29 mouse cellular contexts compared by ENCODE assay signal in the genomic region with DNA sequence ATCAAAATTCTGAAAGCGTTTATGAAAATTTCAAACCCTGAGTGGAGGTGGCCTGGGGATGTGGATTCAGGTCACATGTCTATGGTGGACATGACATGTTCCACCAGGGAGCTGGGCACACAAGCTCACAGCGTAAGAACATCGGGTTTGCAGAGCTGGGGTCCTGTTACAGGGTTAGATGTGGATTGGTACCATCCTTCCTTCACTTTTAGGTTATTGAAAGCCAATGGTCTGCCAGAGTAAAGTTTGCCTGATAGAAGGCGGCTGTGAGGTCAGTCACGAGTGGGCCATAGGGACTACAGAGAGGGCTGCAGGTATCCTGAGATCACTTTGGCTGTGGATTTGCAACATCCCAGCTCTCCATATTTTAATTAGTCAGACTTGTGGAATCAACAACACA. TPM values are rescaled to one million over a fixed set of nuclear protein-coding genes. Genes with fewer than 3 reads are reported as not detected.
"Had no signal": no experiment of that assay in that cellular context is flagged by ENCODE, and none has a peak within 500 bp of the region (broad histone marks: within the 10 kb centered on the region; RNA-seq: fewer than 3 reads in every experiment).

No protein-coding gene starts in this region.

- H3K4me2 ChIP-seq: embryonic facial prominence, embryonic 12.5 days; embryonic facial prominence, embryonic 13.5 days; embryonic facial prominence, embryonic 15.5 days; forebrain, embryonic 12.5 days; forebrain, embryonic 13.5 days; forebrain, embryonic 15.5 days had no signal

- H3K9me3 ChIP-seq: embryonic facial prominence, embryonic 15.5 days; forebrain, embryonic 12.5 days; forebrain, embryonic 13.5 days had no signal

- H3K27ac ChIP-seq: embryonic facial prominence, embryonic 10.5 days; embryonic facial prominence, embryonic 12.5 days; embryonic facial prominence, embryonic 13.5 days; embryonic facial prominence, embryonic 15.5 days; forebrain, embryonic 10.5 days; forebrain, embryonic 12.5 days; forebrain, embryonic 13.5 days; forebrain, embryonic 15.5 days; gastrocnemius, adult 2 months; heart, adult 2 months had no signal

- DNase-seq: cerebellum, adult 2 months; cerebellum, adult 8-10 months; cerebellum, adult 9-10 months; cerebellum, adult 9-11 months; cerebellum, postnatal 10 days; cerebellum, postnatal 14 days; cerebellum, postnatal 25 days; cerebellum, postnatal 36 days; embryo, embryonic 11 days; forebrain, postnatal 0 days; gastrocnemius, adult 2 months; gastrocnemius, postnatal 10 days; gastrocnemius, postnatal 14 days; gastrocnemius, postnatal 36 days; heart, adult 18-20 months; heart, adult 2 months had no signal

- ATAC-seq: forebrain, embryonic 13.5 days; forebrain, embryonic 14.5 days; forebrain, embryonic 15.5 days; forebrain, embryonic 16.5 days; forebrain, postnatal 0 days had no signal

- H3K27me3 ChIP-seq: embryonic facial prominence, embryonic 12.5 days; embryonic facial prominence, embryonic 13.5 days; embryonic facial prominence, embryonic 15.5 days; forebrain, embryonic 12.5 days; forebrain, embryonic 13.5 days; forebrain, embryonic 15.5 days had no signal

- H3K4me1 ChIP-seq: embryonic facial prominence, embryonic 10.5 days; embryonic facial prominence, embryonic 12.5 days; embryonic facial prominence, embryonic 13.5 days; embryonic facial prominence, embryonic 15.5 days; forebrain, embryonic 10.5 days; forebrain, embryonic 12.5 days; forebrain, embryonic 13.5 days; forebrain, embryonic 15.5 days had no signal

- H3K9ac ChIP-seq: embryonic facial prominence, embryonic 12.5 days; embryonic facial prominence, embryonic 13.5 days; embryonic facial prominence, embryonic 15.5 days; forebrain, embryonic 12.5 days; forebrain, embryonic 13.5 days; forebrain, embryonic 15.5 days; forebrain, postnatal 0 days had no signal

- H3K4me3 ChIP-seq: embryonic facial prominence, embryonic 10.5 days; embryonic facial prominence, embryonic 12.5 days; embryonic facial prominence, embryonic 13.5 days; embryonic facial prominence, embryonic 15.5 days; erythroblast, embryonic 14.5 days; forebrain, embryonic 10.5 days; forebrain, embryonic 12.5 days; forebrain, embryonic 13.5 days; forebrain, embryonic 15.5 days; gastrocnemius, adult 2 months; heart, adult 2 months had no signal

RNA-seq across cellular contexts. Expression of gene Ebf1, which starts 44.3 kb away (rescaled TPM):
- total RNA-seq: common myeloid progenitor, adult 5-6 weeks; granulocyte monocyte progenitor cell, adult 5-6 weeks had no signal
- polyA plus RNA-seq: erythroblast, embryonic 14.5 days had no signal
